Comparison of ENCODE assay signal across 14 mouse cellular contexts in the genomic region with DNA sequence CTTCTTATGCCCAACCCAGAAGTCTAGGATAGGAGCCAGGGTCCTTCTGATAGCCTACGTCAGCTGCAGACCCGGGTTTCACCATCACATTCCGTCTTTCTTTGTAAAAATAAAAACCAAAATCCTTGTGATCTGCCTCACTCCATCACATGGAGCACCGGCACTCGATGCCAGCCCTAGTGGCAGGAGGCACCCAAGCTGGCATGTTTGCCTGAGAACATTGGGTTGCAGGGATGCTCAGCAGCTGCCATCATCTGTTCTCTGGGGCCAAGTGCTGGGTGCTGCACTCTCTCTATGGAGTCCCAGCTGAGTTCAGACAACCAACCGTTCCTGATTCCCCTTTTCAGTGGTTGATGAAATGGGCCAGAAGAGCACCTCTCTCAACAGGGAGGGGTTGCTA. TPM values are rescaled to one million over a fixed set of nuclear protein-coding genes. Genes with fewer than 3 reads are reported as not detected.
A peak's percentile ranks its signal among the peaks of the same experiment; 100 is the strongest.
DNase-seq lines count a peak whose midpoint lies in the region; ATAC-seq and TF ChIP-seq lines count a peak whose summit lies in the region.
"Had no signal": no experiment of that assay in that cellular context is flagged by ENCODE, and none has a peak within 500 bp of the region (broad histone marks: within the 10 kb centered on the region; RNA-seq: fewer than 3 reads in every experiment).

No protein-coding gene starts in this region.

- peak overlapping the region; percentile 92 for H3K4me2 ChIP-seq in heart, embryonic 15.5 days
- no peak overlapping the region for H3K4me2 ChIP-seq in midbrain, embryonic 16.5 days (ENCODE audit: low read length)
- H3K4me2 ChIP-seq in hindbrain, embryonic 12.5 days (replicated peaks), result peak overlapping the region; percentile 97; the same call in 1 of the 2 replicates
- peak overlapping the region; percentile 89 for H3K4me2 ChIP-seq in neural tube, embryonic 13.5 days
- no peak overlapping the region; the same call in 1 of the 2 replicates for H3K4me2 ChIP-seq in lung, postnatal 0 days (replicated peaks; ENCODE audit: low read depth, low read length)

- peak overlapping the region; percentile 22; the same call in 1 of the 2 replicates for H3K9ac ChIP-seq in heart, embryonic 15.5 days
- H3K9ac ChIP-seq in midbrain, embryonic 16.5 days (ENCODE audit: low read depth, low read length), result no peak overlapping the region
- H3K9ac ChIP-seq in hindbrain, embryonic 12.5 days, result no peak overlapping the region
- peak overlapping the region; percentile 96 for H3K9ac ChIP-seq in neural tube, embryonic 13.5 days
- no peak overlapping the region for H3K9ac ChIP-seq in lung, postnatal 0 days (replicated peaks; ENCODE audit: low read depth)

- WGBS in heart, embryonic 15.5 days, result 74% methylated on average over 6 of the region's 6 CpGs
- 91% methylated on average over 6 of the region's 6 CpGs for WGBS in midbrain, embryonic 10.5 days
- 86% methylated on average over 6 of the region's 6 CpGs for WGBS in midbrain, embryonic 16.5 days
- 87% methylated on average over 6 of the region's 6 CpGs for WGBS in hindbrain, embryonic 12.5 days
- WGBS in neural tube, embryonic 13.5 days, result 74% methylated on average over 6 of the region's 6 CpGs
- WGBS in lung, postnatal 0 days, result 79% methylated on average over 6 of the region's 6 CpGs

- TF ChIP-seq CTCF in lung, postnatal 0 days (IDR thresholded peaks at IDR 0.05), result no peak

- peak overlapping the region; percentile 17 for H3K4me3 ChIP-seq in heart, embryonic 15.5 days
- peak overlapping the region; percentile 89 for H3K4me3 ChIP-seq in midbrain, embryonic 10.5 days
- no peak overlapping the region for H3K4me3 ChIP-seq in midbrain, embryonic 16.5 days (ENCODE audit: low read depth, low read length)
- H3K4me3 ChIP-seq in hindbrain, embryonic 12.5 days, result no peak overlapping the region
- peak overlapping the region; percentile 89 for H3K4me3 ChIP-seq in neural tube, embryonic 13.5 days
- no peak overlapping the region for H3K4me3 ChIP-seq in lung, postnatal 0 days (ENCODE audit: low read depth, low read length)

- no peak for DNase-seq in heart, postnatal 14 days
- no peak for DNase-seq in midbrain, embryonic 10.5 days (ENCODE audit: low spot score)
- DNase-seq in retina, postnatal 1 day, result no peak
- no peak for DNase-seq in lung, postnatal 0 days (ENCODE audit: low spot score)
- DNase-seq: adrenal gland, postnatal 25 days; cerebellum, adult 18-20 months had no signal

- H3K27me3 ChIP-seq in heart, embryonic 15.5 days, result no peaks in the 10 kb centered on the region
- peaks cover 13% of the 10 kb centered on the region for H3K27me3 ChIP-seq in midbrain, embryonic 10.5 days (ENCODE audit: low read depth, poor library complexity, severe bottlenecking)
- no peaks in the 10 kb centered on the region for H3K27me3 ChIP-seq in midbrain, embryonic 16.5 days (ENCODE audit: control insufficient read depth, insufficient read depth, low read depth, low read length)
- H3K27me3 ChIP-seq in hindbrain, embryonic 12.5 days, result no peaks in the 10 kb centered on the region
- H3K27me3 ChIP-seq in neural tube, embryonic 13.5 days, result no peaks in the 10 kb centered on the region
- no peaks in the 10 kb centered on the region for H3K27me3 ChIP-seq in lung, postnatal 0 days (replicated peaks; ENCODE audit: insufficient read depth, low read length)
- H3K27me3 ChIP-seq: Patski had no signal

- H3K36me3 ChIP-seq in heart, embryonic 15.5 days, result no peaks in the 10 kb centered on the region
- H3K36me3 ChIP-seq in midbrain, embryonic 10.5 days, result peaks cover 41% of the 10 kb centered on the region
- H3K36me3 ChIP-seq in midbrain, embryonic 16.5 days (ENCODE audit: control insufficient read depth, insufficient read depth, low read length), result no peaks in the 10 kb centered on the region
- no peaks in the 10 kb centered on the region for H3K36me3 ChIP-seq in hindbrain, embryonic 12.5 days
- no peaks in the 10 kb centered on the region for H3K36me3 ChIP-seq in neural tube, embryonic 13.5 days
- no peaks in the 10 kb centered on the region for H3K36me3 ChIP-seq in lung, postnatal 0 days (ENCODE audit: insufficient read depth, low read length)

- peaks cover 72% of the 10 kb centered on the region for H3K4me1 ChIP-seq in heart, embryonic 15.5 days (replicated peaks)
- H3K4me1 ChIP-seq in midbrain, embryonic 10.5 days, result peaks cover 95% of the 10 kb centered on the region
- peaks cover 28% of the 10 kb centered on the region for H3K4me1 ChIP-seq in midbrain, embryonic 16.5 days (ENCODE audit: control insufficient read depth, insufficient read depth, low read length)
- H3K4me1 ChIP-seq in hindbrain, embryonic 12.5 days, result peaks cover 81% of the 10 kb centered on the region
- H3K4me1 ChIP-seq in neural tube, embryonic 13.5 days (replicated peaks), result peaks cover 85% of the 10 kb centered on the region
- peaks cover 3% of the 10 kb centered on the region; the same call in 1 of the 2 replicates for H3K4me1 ChIP-seq in lung, postnatal 0 days (ENCODE audit: insufficient read depth, low read depth, low read length)

- ATAC-seq in heart, embryonic 15.5 days (replicated peaks; ENCODE audit: insufficient number of reproducible peaks, insufficient read depth, low FRiP score, low read depth), result no peak
- ATAC-seq in midbrain, embryonic 16.5 days, result no peak
- no peak for ATAC-seq in hindbrain, embryonic 12.5 days (ENCODE audit: low FRiP score)
- ATAC-seq in neural tube, embryonic 13.5 days (ENCODE audit: low read depth), result no peak
- ATAC-seq in lung, postnatal 0 days, result no peak
- ATAC-seq: CD4-positive, CD25-positive, alpha-beta regulatory T cell, adult 4 months; inflammation-experienced regulatory T-cells, adult 6 months; Patski had no signal

- H3K9me3 ChIP-seq in heart, embryonic 15.5 days (replicated peaks), result no peaks in the 10 kb centered on the region
- no peaks in the 10 kb centered on the region for H3K9me3 ChIP-seq in midbrain, embryonic 10.5 days (replicated peaks)
- no peaks in the 10 kb centered on the region for H3K9me3 ChIP-seq in midbrain, embryonic 16.5 days (replicated peaks; ENCODE audit: control insufficient read depth, low read length, poor library complexity, severe bottlenecking)
- H3K9me3 ChIP-seq in hindbrain, embryonic 12.5 days (replicated peaks), result no peaks in the 10 kb centered on the region
- H3K9me3 ChIP-seq in neural tube, embryonic 13.5 days, result no peaks in the 10 kb centered on the region
- no peaks in the 10 kb centered on the region for H3K9me3 ChIP-seq in lung, postnatal 0 days (ENCODE audit: low read length)

- intact Hi-C loops in heart, postnatal 14 days (cut with DNase I), result loop anchor here (10.0 kb wide), 1 partner anchor 256 kb away; no protein-coding TSS in a partner anchor

- H3K27ac ChIP-seq in heart, embryonic 15.5 days, result 0 out of 2 replicates have a peak overlapping the region, but pooled peaks have one; percentile 51
- peak overlapping the region; percentile 96; the same call in 1 of the 2 replicates for H3K27ac ChIP-seq in midbrain, embryonic 10.5 days (replicated peaks)
- no peak overlapping the region for H3K27ac ChIP-seq in midbrain, embryonic 16.5 days (ENCODE audit: low read length)
- H3K27ac ChIP-seq in hindbrain, embryonic 12.5 days, result no peak overlapping the region
- peak overlapping the region; percentile 23 for H3K27ac ChIP-seq in neural tube, embryonic 13.5 days (replicated peaks)
- H3K27ac ChIP-seq in lung, postnatal 0 days (ENCODE audit: low read length), result no peak overlapping the region

- no peak for TF ChIP-seq EP300 in lung, postnatal 0 days (IDR thresholded peaks at IDR 0.05)

RNA-seq across cellular contexts. Expression of gene Tspan18, which starts 3.2 kb away (rescaled TPM):
- 31.7 and 39.6 TPM in 2 replicates for polyA plus RNA-seq in heart, embryonic 15.5 days (2015; fragmentation: Nextera tagmentation; extraction: Ambion mirVana)
- 10 to 100 TPM; 29.9 to 32.7 TPM for total RNA-seq in heart, postnatal 14 days (2021)
- 45.0 and 48.4 TPM in 2 replicates for polyA plus RNA-seq in midbrain, embryonic 10.5 days (2016; fragmentation: Nextera tagmentation; extraction: Ambion mirVana)
- polyA plus RNA-seq in midbrain, embryonic 16.5 days (2015; fragmentation: Nextera tagmentation; extraction: Ambion mirVana), result 20.1 and 21.2 TPM in 2 replicates
- 34.2 and 39.0 TPM in 2 replicates for polyA plus RNA-seq in hindbrain, embryonic 12.5 days (2016; fragmentation: Nextera tagmentation; extraction: Ambion mirVana)
- polyA plus RNA-seq in neural tube, embryonic 13.5 days (2015; fragmentation: Nextera tagmentation; extraction: Ambion mirVana), result 41.8 and 43.5 TPM in 2 replicates
- polyA plus RNA-seq in lung, postnatal 0 days (2015; fragmentation: Nextera tagmentation; extraction: Ambion mirVana), result 36.4 and 39.9 TPM in 2 replicates
- total RNA-seq: monocyte, adult 5-6 weeks had no signal
- polyA plus RNA-seq: inflammation-experienced regulatory T-cells, adult 6 months had no signal

Comparison
In these comparisons a context has a peak if more than half of its experiments do, and no peak if none do; other contexts are left out.
1. H3K27ac ChIP-seq: peak in heart, embryonic 15.5 days (single experiment), midbrain, embryonic 10.5 days (single experiment) and neural tube, embryonic 13.5 days (single experiment); none in midbrain, embryonic 16.5 days (single experiment), hindbrain, embryonic 12.5 days (single experiment) and lung, postnatal 0 days (single experiment).
2. H3K4me3 ChIP-seq: peak in heart, embryonic 15.5 days (single experiment), midbrain, embryonic 10.5 days (single experiment) and neural tube, embryonic 13.5 days (single experiment); none in midbrain, embryonic 16.5 days (single experiment), hindbrain, embryonic 12.5 days (single experiment) and lung, postnatal 0 days (single experiment).
3. H3K4me2 ChIP-seq: peak in heart, embryonic 15.5 days (single experiment), hindbrain, embryonic 12.5 days (single experiment) and neural tube, embryonic 13.5 days (single experiment); none in midbrain, embryonic 16.5 days (single experiment) and lung, postnatal 0 days (single experiment).
4. H3K9ac ChIP-seq: peak in heart, embryonic 15.5 days (single experiment) and neural tube, embryonic 13.5 days (single experiment); none in midbrain, embryonic 16.5 days (single experiment), hindbrain, embryonic 12.5 days (single experiment) and lung, postnatal 0 days (single experiment).